Mouse (Mus musculus) kidney, adult 2 months (tissue): Measurements from ENCODE around the gene Rai14.

Experiments
- CTCF ChIP-seq: fragments of 200-500 bp; conservative IDR thresholded peaks from 2 replicates; pipeline ENCODE4 v1.5.1; 2011; ENCODE audit warnings: low read depth, mild to moderate bottlenecking, control low read depth, low read length, moderate library complexity, mixed read lengths; ENCODE audit not compliant: insufficient read depth, insufficient read length
- POLR2A ChIP-seq: fragments of 200-500 bp; IDR thresholded peaks from one replicate; pipeline ENCODE4 v1.6.1; 2011; ENCODE audit warnings: low read depth, low read length, control low read depth

DNA sequence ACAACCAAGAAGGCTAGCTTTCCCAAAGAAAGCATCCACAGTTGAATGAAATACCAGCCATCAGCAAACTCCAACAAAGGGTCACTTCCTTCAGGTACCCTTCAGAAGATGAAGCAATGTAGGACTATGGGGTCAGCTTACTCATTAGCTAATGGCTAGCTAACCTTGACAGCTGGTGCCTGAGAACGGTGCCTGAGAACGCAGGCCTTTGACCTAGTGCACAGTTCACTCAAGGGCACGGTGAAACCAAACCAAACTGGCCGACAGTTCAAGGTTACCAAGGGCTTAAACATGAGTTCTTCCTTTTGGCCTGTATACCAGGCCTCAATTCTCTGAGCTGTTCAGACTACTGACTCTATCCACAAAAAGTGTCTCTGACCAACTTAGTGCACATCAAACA lies 81.0 kb downstream of the Rai14 start:
- TF ChIP-seq CTCF, result no peak
- no peak for TF ChIP-seq POLR2A
